Mouse (Mus musculus) liver, adult 2 months (tissue): Measurements from ENCODE around the gene Dlst. TPM values are rescaled to one million over a fixed set of nuclear protein-coding genes. Genes with fewer than 3 reads are reported as not detected.

ENCODE experiments used
- DNase-seq: peaks from one replicate; pipeline ENCODE4 v3.0.0-alpha.2; 2011; ENCODE audit warnings: low read depth, low spot score; ENCODE audit errors: extremely low read depth
- H3K27ac ChIP-seq: fragments of 200-500 bp; replicated peaks from 2 replicates; pipeline ENCODE4 v1.5.1; 2012; ENCODE audit warnings: low read depth, mild to moderate bottlenecking, control low read depth, inconsistent platforms, low read length; ENCODE audit not compliant: insufficient read depth
- H3K27me3 ChIP-seq: fragments of 200-500 bp; 2 replicates; pipeline ENCODE4 v1.6.1; 2012; ENCODE audit warnings: mild to moderate bottlenecking, moderate library complexity, low read length, inconsistent platforms; ENCODE audit not compliant: control insufficient read depth, insufficient read depth
- H3K36me3 ChIP-seq: fragments of 200-500 bp; 2 replicates; pipeline ENCODE4 v1.6.1; 2012; ENCODE audit warnings: low read length, inconsistent platforms; ENCODE audit not compliant: control insufficient read depth, insufficient read depth
- H3K4me1 ChIP-seq: fragments of 200-500 bp; 2 replicates; pipeline ENCODE4 v1.6.1; 2011; ENCODE audit warnings: low read length; ENCODE audit not compliant: control insufficient read depth, insufficient read depth
- H3K4me3 ChIP-seq: fragments of 200-500 bp; 2 replicates; pipeline ENCODE4 v1.5.1; 2011; ENCODE audit warnings: low read depth, mild to moderate bottlenecking, control low read depth, low read length, moderate library complexity; ENCODE audit not compliant: insufficient read depth
- H3K79me2 ChIP-seq: fragments of 200-500 bp; 2 replicates; pipeline ENCODE4 v1.6.1; 2012; ENCODE audit warnings: inconsistent platforms, mild to moderate bottlenecking, low read length, moderate library complexity; ENCODE audit not compliant: control insufficient read depth, insufficient read depth
- H3K9ac ChIP-seq: fragments of 200-500 bp; 2 replicates; pipeline ENCODE4 v1.6.1; 2012; ENCODE audit warnings: low read depth, mild to moderate bottlenecking, control low read depth, inconsistent platforms, low read length
- CTCF ChIP-seq: fragments of 200-500 bp; IDR thresholded peaks from 2 replicates; pipeline ENCODE4 v1.5.1; 2011; ENCODE audit warnings: low read depth, low read length, control low read depth
- POLR2A ChIP-seq: fragments of 200-500 bp; IDR thresholded peaks from 2 replicates; pipeline ENCODE4 v1.6.1; 2011; ENCODE audit warnings: low read length, control low read depth; ENCODE audit not compliant: insufficient read depth; ENCODE audit errors: extremely low read depth
- whole genome bisulfite sequencing: fragments of 180-500 bp; shearing (Covaris S2); methylation state at CpG from one replicate; pipeline ENCODE4 v1.1.7; 2018; 5-methylcytosine and 5-hydroxymethylcytosine counted together
- polyA plus RNA-seq: library from polyadenylated mRNA; depleted of rRNA; stranded (reverse); fragments of >200 nt; gene quantifications from 2 replicates; pipeline ENCODE4 v1.2.3, GENCODE M21; 2012
- total RNA-seq: library from RNA; depleted of rRNA; stranded (reverse); fragments of >200 nt; gene quantifications from 2 replicates; pipeline ENCODE4 v1.2.3, GENCODE M21; 2014

Gene Dlst
- total and polyA plus RNA-seq, 2 experiments = 111 to 149 TPM

DNA sequence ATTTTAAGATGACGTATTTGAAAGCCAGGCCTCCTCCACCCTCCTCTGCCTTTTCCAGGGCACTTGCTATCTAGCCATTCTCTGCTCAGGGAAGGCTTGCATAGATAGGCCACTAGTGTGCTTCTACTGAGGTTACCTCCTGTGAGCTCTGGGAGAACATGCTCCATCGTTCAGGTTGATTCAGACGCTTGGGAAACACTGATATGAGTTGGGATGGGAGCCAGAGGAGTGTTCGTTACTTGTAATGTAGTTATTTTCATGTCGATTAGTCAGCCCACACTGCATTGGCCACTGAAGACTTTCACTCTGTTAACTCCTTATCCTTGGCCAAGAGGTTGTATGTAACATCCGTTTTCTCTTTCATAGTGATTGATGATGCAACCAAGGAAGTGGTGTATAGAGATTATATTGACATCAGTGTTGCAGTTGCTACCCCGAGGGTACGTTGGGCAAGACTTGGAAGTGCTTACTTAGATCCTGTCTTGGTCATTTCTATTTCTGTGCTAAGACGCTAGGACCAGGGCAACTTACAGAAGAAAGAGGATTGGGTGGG is 18.9 kb downstream of the Dlst start:
- H3K9ac ChIP-seq = no peak overlapping the region
- 84% methylated on average over 9 of the region's 9 CpGs for WGBS
- H3K27ac ChIP-seq = no peak overlapping the region
- no peaks in the 10 kb centered on the region for H3K4me1 ChIP-seq
- DNase-seq = no peak
- H3K27me3 ChIP-seq = no peaks in the 10 kb centered on the region
- no peaks in the 10 kb centered on the region for H3K79me2 ChIP-seq
- H3K4me3 ChIP-seq = no peak overlapping the region
- H3K36me3 ChIP-seq = peaks cover 67% of the 10 kb centered on the region
- no peak for TF ChIP-seq POLR2A
- no peak for TF ChIP-seq CTCF

GRCm38 (mm10) chr12:85131361-85131760 is 20.7 kb downstream of the Dlst start:
- WGBS = 91% methylated on average over 6 of the region's 6 CpGs
- Histone ChIP-seq H3K4me3 (no peak overlapping the region), H3K4me1 (no peaks in the 10 kb centered on the region), H3K79me2 (no peaks in the 10 kb centered on the region), H3K27ac (no peak overlapping the region), H3K9ac (no peak overlapping the region), H3K27me3 (no peaks in the 10 kb centered on the region), H3K36me3 (peaks cover 54% of the 10 kb centered on the region)
- DNase-seq = no peak
- TF ChIP-seq POLR2A = no peak
- TF ChIP-seq CTCF = no peak

DNA sequence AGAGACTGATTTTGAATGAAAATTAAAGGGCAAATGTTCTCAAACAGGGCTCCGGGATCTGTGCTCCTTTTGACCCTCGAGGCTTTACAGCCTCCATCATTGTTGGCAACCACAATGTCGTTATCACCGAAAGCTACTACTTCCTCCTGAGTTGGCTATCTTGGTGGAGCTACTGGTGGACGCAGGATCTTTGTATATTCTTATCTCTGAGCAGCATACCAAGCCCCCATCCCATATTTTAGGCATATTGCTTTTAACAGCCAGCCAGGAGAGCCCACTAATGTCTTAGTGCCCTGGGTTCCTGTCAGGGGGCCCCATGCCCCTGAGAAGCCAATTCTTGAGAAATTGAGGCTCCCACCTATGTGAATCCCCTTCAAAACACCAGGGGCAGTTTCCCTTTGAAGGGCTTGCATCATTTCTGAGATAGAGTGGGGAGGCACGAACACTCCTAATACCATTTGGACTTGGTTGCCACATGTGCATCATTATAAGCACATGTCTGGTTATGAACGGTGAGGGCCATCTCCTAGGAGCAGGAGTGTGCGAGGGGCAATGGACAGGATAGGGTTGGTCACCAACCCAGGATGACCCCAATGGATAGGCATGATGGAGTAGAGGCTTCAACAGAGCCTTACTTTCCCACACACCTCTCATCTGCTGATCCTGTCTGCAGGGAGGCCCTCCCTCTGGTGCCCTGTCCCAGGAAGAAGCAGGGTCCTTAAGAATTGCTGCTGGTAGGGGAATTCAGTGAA is 23.6 kb downstream of the Dlst start:
- Histone ChIP-seq H3K4me3 (no peak overlapping the region), H3K9ac (no peak overlapping the region), H3K79me2 (no peaks in the 10 kb centered on the region), H3K27ac (no peak overlapping the region), H3K36me3 (peaks cover 34% of the 10 kb centered on the region), H3K4me1 (no peaks in the 10 kb centered on the region), H3K27me3 (no peaks in the 10 kb centered on the region)
- TF ChIP-seq CTCF = no peak
- no peak for TF ChIP-seq POLR2A
- 81% methylated on average over 8 of the region's 8 CpGs for WGBS
- no peak for DNase-seq

- WGBS = 77% methylated on average over 19 of the region's 19 CpGs
- Histone ChIP-seq H3K27ac (no peak overlapping the region), H3K9ac (no peak overlapping the region), H3K27me3 (no peaks in the 10 kb centered on the region), H3K79me2 (no peaks in the 10 kb centered on the region), H3K4me3 (no peak overlapping the region), H3K36me3 (peaks cover 20% of the 10 kb centered on the region), H3K4me1 (no peaks in the 10 kb centered on the region)
- no peak for TF ChIP-seq POLR2A
- TF ChIP-seq CTCF = no peak
- DNase-seq = peak; percentile 38
Measured at GRCm38 (mm10) chr12:85135513-85136470, 25.2 kb downstream of the Dlst start.

- Histone ChIP-seq H3K4me3 (no peak overlapping the region), H3K4me1 (no peaks in the 10 kb centered on the region), H3K79me2 (no peaks in the 10 kb centered on the region), H3K27me3 (no peaks in the 10 kb centered on the region), H3K9ac (no peak overlapping the region), H3K36me3 (peaks cover 13% of the 10 kb centered on the region; the same call in 1 of the 2 replicates), H3K27ac (no peak overlapping the region)
- 89% methylated on average over 4 of the region's 4 CpGs for WGBS
- TF ChIP-seq CTCF = no peak
- no peak for DNase-seq
Measured at GRCm38 (mm10) chr12:85136627-85137026, 26.0 kb downstream of the Dlst start.
